ENCODE assay signal across 11 mouse cellular contexts in genomic region chr5:138900952-138901599, GRCm38 (mm10).
DNase-seq lines count a peak whose midpoint lies in the region; ATAC-seq and TF ChIP-seq lines count a peak whose summit lies in the region.
"Had no signal": no experiment of that assay in that cellular context is flagged by ENCODE, and none has a peak within 500 bp of the region (broad histone marks: within the 10 kb centered on the region; RNA-seq: fewer than 3 reads in every experiment).

No protein-coding gene starts in this region.

- no peak; the same call in 1 of the 2 replicates for TF ChIP-seq CTCF in left cerebral cortex, adult 2 months (IDR thresholded peaks at IDR 0.05)
- TF ChIP-seq CTCF in stomach, postnatal 0 days (IDR thresholded peaks at IDR 0.05; ENCODE audit: low read depth) = no peak
- no peak for TF ChIP-seq CTCF in midbrain, postnatal 0 days (IDR thresholded peaks at IDR 0.05)

- no peak overlapping the region for H3K9ac ChIP-seq in liver, embryonic 16.5 days (ENCODE audit: low read depth, low read length)
- no peak overlapping the region for H3K9ac ChIP-seq in liver, embryonic 11.5 days (ENCODE audit: low read depth, low read length)
- H3K9ac ChIP-seq in stomach, postnatal 0 days (ENCODE audit: low read length) = no peak overlapping the region
- no peak overlapping the region for H3K9ac ChIP-seq in heart, embryonic 12.5 days
- no peak overlapping the region for H3K9ac ChIP-seq in midbrain, postnatal 0 days (replicated peaks; ENCODE audit: low read length, poor library complexity, severe bottlenecking)
- H3K9ac ChIP-seq: liver, embryonic 14.5 days had no signal

- no peak overlapping the region for H3K27ac ChIP-seq in liver, embryonic 16.5 days (ENCODE audit: low read length)
- no peak overlapping the region for H3K27ac ChIP-seq in liver, embryonic 11.5 days (ENCODE audit: low read depth, low read length)
- H3K27ac ChIP-seq in left cerebral cortex, adult 2 months = no peak overlapping the region
- 0 out of 2 replicates have a peak overlapping the region, but pooled peaks have one; percentile 49 for H3K27ac ChIP-seq in stomach, postnatal 0 days (replicated peaks)
- H3K27ac ChIP-seq in heart, embryonic 12.5 days (ENCODE audit: poor library complexity, severe bottlenecking) = no peak overlapping the region
- no peak overlapping the region for H3K27ac ChIP-seq in midbrain, postnatal 0 days (ENCODE audit: low read depth, low read length)
- H3K27ac ChIP-seq: liver, embryonic 14.5 days had no signal

- H3K27me3 ChIP-seq in liver, embryonic 16.5 days (ENCODE audit: control insufficient read depth, insufficient read depth, low read depth, low read length) = no peaks in the 10 kb centered on the region
- no peaks in the 10 kb centered on the region for H3K27me3 ChIP-seq in liver, embryonic 11.5 days (replicated peaks; ENCODE audit: control insufficient read depth, insufficient read depth, low read length)
- H3K27me3 ChIP-seq in stomach, postnatal 0 days (ENCODE audit: control insufficient read depth, insufficient read depth, low read length) = no peaks in the 10 kb centered on the region
- H3K27me3 ChIP-seq in heart, embryonic 12.5 days (replicated peaks) = no peaks in the 10 kb centered on the region
- H3K27me3 ChIP-seq in midbrain, postnatal 0 days (ENCODE audit: insufficient read depth, low read length) = no peaks in the 10 kb centered on the region

- WGBS in liver, embryonic 16.5 days (ENCODE audit: insufficient replicate concordance) = 58% methylated on average over 15 of the region's 15 CpGs
- 78% methylated on average over 15 of the region's 15 CpGs for WGBS in liver, embryonic 11.5 days
- WGBS in stomach, postnatal 0 days = 38% methylated on average over 15 of the region's 15 CpGs
- WGBS in heart, embryonic 12.5 days = 75% methylated on average over 15 of the region's 15 CpGs
- 84% methylated on average over 15 of the region's 15 CpGs for WGBS in midbrain, postnatal 0 days

- H3K9me3 ChIP-seq in liver, embryonic 16.5 days (replicated peaks; ENCODE audit: control insufficient read depth, low read length) = no peaks in the 10 kb centered on the region
- no peaks in the 10 kb centered on the region for H3K9me3 ChIP-seq in liver, embryonic 11.5 days (ENCODE audit: control insufficient read depth, low read length)
- H3K9me3 ChIP-seq in stomach, postnatal 0 days (ENCODE audit: control insufficient read depth, low read length) = no peaks in the 10 kb centered on the region
- H3K9me3 ChIP-seq in heart, embryonic 12.5 days (replicated peaks) = no peaks in the 10 kb centered on the region
- H3K9me3 ChIP-seq in midbrain, postnatal 0 days (ENCODE audit: low read length) = no peaks in the 10 kb centered on the region

- intact Hi-C loops in left cerebral cortex, adult 2 months (cut with DNase I) = loop anchor here (2.0 to 5.0 kb wide), 2 partner anchors 76 to 94 kb away; no protein-coding TSS in a partner anchor

- no peaks in the 10 kb centered on the region; the same call in none of the 2 replicates for H3K4me1 ChIP-seq in liver, embryonic 16.5 days (ENCODE audit: control insufficient read depth, low read depth, low read length)
- no peaks in the 10 kb centered on the region for H3K4me1 ChIP-seq in liver, embryonic 11.5 days (replicated peaks; ENCODE audit: control insufficient read depth, insufficient read depth, low read length)
- H3K4me1 ChIP-seq in stomach, postnatal 0 days (replicated peaks; ENCODE audit: control insufficient read depth, insufficient read depth) = no peaks in the 10 kb centered on the region
- peaks cover 27% of the 10 kb centered on the region for H3K4me1 ChIP-seq in heart, embryonic 12.5 days (replicated peaks)
- no peaks in the 10 kb centered on the region for H3K4me1 ChIP-seq in midbrain, postnatal 0 days (ENCODE audit: insufficient read depth, low read length)

- DNase-seq in liver, embryonic 11.5 days (ENCODE audit: low spot score) = no peak
- peak; percentile 36 for DNase-seq in gonadal fat pad, adult 2 months (ENCODE audit: low read depth)
- DNase-seq in left cerebral cortex, adult 2 months (ENCODE audit: extremely low spot score in 1 of 2, low spot score in 2 of 2) = peak; percentile 28 to 43
- DNase-seq in stomach, postnatal 0 days (ENCODE audit: low spot score) = peak; percentile 26
- no peak for DNase-seq in midbrain, postnatal 0 days (ENCODE audit: low spot score)
- DNase-seq: cerebellum, adult 9-11 months; gastrocnemius, postnatal 10 days; kidney, postnatal 25 days had no signal

- H3K4me3 ChIP-seq in liver, embryonic 16.5 days (ENCODE audit: low read depth, low read length) = no peak overlapping the region
- H3K4me3 ChIP-seq in liver, embryonic 11.5 days (ENCODE audit: low read depth, low read length) = no peak overlapping the region
- H3K4me3 ChIP-seq in left cerebral cortex, adult 2 months = no peak overlapping the region
- H3K4me3 ChIP-seq in stomach, postnatal 0 days (ENCODE audit: low read depth, low read length) = no peak overlapping the region
- no peak overlapping the region for H3K4me3 ChIP-seq in heart, embryonic 12.5 days
- no peak overlapping the region for H3K4me3 ChIP-seq in midbrain, postnatal 0 days (ENCODE audit: low read depth, low read length)

- TF ChIP-seq EP300 in stomach, postnatal 0 days (optimal IDR thresholded peaks at IDR 0.05) = no peak

- H3K4me2 ChIP-seq in liver, embryonic 16.5 days (ENCODE audit: low read depth, low read length) = no peak overlapping the region
- H3K4me2 ChIP-seq in liver, embryonic 11.5 days = no peak overlapping the region
- H3K4me2 ChIP-seq in stomach, postnatal 0 days (replicated peaks; ENCODE audit: low read depth) = no peak overlapping the region
- H3K4me2 ChIP-seq in heart, embryonic 12.5 days = no peak overlapping the region
- no peak overlapping the region for H3K4me2 ChIP-seq in midbrain, postnatal 0 days (ENCODE audit: low read depth, low read length, poor library complexity, severe bottlenecking)

- ATAC-seq in liver, embryonic 16.5 days (ENCODE audit: low read depth) = peak; percentile 51; the same call in 1 of the 2 replicates
- ATAC-seq in liver, embryonic 11.5 days (replicated peaks; ENCODE audit: low FRiP score) = no peak
- peak; percentile 56 for ATAC-seq in stomach, postnatal 0 days (ENCODE audit: low FRiP score, low TSS enrichment)
- ATAC-seq in heart, embryonic 12.5 days (ENCODE audit: insufficient number of reproducible peaks, low FRiP score) = no peak
- no peak for ATAC-seq in midbrain, postnatal 0 days (ENCODE audit: low FRiP score)

- no peaks in the 10 kb centered on the region for H3K36me3 ChIP-seq in liver, embryonic 16.5 days (ENCODE audit: control insufficient read depth, insufficient read depth)
- no peaks in the 10 kb centered on the region for H3K36me3 ChIP-seq in liver, embryonic 11.5 days (ENCODE audit: control insufficient read depth, insufficient read depth, low read length)
- H3K36me3 ChIP-seq in stomach, postnatal 0 days (ENCODE audit: control insufficient read depth, insufficient read depth, low read length) = no peaks in the 10 kb centered on the region
- H3K36me3 ChIP-seq in heart, embryonic 12.5 days = no peaks in the 10 kb centered on the region
- H3K36me3 ChIP-seq in midbrain, postnatal 0 days (ENCODE audit: insufficient read depth, low read length) = no peaks in the 10 kb centered on the region

Comparison
In these comparisons a context has a peak if more than half of its experiments do, and no peak if none do; other contexts are left out.
1. ATAC-seq: peak in liver, embryonic 16.5 days (single experiment) and stomach, postnatal 0 days (single experiment); none in liver, embryonic 11.5 days (single experiment), heart, embryonic 12.5 days (single experiment) and midbrain, postnatal 0 days (single experiment).
2. DNase-seq: peak in gonadal fat pad, adult 2 months (single experiment), left cerebral cortex, adult 2 months (2 of 2) and stomach, postnatal 0 days (single experiment); none in liver, embryonic 11.5 days (single experiment) and midbrain, postnatal 0 days (single experiment).